Mouse (Mus musculus) ovary, postnatal 10 days (tissue): ENCODE measurements at regions not wholly inside any gene's neighbourhood (a gene's known extent, or its start where the extent isn't known, plus 50 kb on each side); places are given as distances from the start of the nearest gene placed in this dataset.

Source experiments
- DNase-seq: peaks from one replicate; pipeline ENCODE4 v3.0.0; 2022; ENCODE audit warnings: low spot score

DNA sequence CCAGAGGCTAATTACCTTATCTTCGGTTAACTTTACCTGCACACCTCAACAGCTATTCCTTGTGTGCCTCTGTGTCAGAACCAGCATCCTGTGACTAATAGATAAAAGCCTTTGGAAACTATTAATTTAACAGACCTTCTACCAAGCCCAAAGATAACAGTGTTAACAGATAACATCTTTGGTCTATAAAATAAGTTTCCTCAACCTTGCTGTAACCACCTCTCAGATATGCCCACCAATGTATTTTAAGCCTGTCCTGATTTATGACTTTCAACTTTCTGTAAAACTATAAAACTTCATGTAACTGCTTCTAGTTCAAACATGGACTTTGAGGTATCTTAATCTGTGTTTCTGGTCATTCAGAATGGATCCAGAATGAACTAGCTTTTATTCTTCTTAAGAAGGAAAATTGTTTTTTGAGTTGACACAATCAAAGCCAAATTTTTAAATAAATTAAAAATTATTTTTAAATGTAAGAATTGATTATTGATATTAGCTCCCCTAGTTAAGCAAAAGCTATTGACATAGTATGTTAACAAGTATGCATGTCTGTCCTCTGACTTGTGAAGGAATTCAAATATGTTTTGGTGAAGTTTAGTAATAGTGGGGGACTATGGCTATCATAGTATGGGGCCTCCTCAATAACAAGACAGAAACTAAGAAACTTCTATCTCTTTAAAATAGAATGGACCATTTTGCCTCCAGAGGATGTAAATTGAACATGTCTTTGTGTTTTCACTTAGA lies 238.7 kb upstream of the Marcks start:
- no peak for DNase-seq

DNA sequence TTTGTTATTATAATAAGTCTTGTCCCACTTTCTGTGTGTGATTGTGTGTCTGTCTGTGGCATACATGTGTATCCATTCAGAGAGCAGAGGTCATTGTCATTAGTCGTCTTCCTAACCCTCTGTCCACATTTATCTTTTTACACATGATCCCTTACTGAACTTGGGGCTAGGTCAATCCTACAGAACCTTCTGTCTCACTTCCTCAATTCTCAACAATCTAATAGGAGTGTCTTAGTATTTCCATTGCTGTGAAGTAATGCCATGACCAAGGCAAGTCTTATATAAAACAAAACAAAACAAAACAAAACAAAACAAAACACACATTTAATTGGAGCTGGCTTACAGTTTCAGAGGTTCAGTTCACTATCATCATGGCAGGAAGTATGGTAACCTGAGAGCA lies 237.5 kb upstream of the Marcks start:
- no peak for DNase-seq

DNA sequence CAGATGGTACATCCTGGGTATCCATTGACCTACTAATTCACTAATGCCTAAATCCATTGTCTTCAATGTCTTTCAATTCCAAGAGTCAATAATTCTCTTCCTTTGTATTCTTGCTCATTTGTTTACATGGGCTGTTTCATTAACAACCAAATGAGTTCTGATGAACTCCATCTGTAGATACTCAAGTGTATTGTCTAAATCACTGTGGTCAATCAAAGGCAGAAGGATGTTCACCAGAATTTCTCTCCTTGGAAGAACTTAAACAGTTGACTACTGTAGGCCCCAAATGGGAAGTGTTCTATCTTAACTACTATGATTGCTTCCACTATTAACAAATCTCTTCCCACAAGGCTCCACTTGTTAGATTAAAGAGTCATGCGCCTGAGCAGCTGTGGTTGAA lies 236.9 kb upstream of the Marcks start:
- no peak for DNase-seq

DNA sequence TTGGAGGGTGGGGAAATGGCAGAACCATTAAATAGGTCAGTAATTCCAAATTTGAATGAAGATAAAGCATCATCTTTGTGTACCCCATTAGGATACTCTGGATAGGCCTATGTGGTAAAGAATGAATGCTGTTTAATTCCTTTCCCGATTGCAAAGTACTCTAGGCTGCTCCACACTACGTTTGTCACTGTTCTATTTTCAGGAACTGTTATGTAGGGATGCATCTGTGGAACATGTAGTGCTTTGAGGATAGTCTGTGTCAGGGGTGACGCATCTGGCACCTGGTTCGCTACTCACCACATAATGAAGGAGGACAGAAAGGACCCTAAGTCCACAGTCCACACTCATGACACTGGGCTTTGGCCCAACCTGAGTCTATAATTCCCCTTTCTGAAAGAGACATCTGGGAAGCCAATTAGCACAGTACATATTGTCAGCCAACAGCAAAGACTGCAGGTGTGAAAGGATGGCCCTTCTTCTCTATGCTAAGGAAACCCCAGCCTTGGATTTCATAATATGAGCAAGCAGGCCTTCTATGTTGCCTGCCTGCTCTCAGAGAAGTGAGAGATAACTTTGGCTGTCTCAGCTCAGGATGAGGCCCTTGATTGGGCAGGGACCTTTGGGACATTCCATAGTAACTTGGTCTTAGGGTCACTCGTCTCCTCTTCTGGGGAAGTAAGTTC lies 230.4 kb upstream of the Marcks start:
- DNase-seq = no peak

DNA sequence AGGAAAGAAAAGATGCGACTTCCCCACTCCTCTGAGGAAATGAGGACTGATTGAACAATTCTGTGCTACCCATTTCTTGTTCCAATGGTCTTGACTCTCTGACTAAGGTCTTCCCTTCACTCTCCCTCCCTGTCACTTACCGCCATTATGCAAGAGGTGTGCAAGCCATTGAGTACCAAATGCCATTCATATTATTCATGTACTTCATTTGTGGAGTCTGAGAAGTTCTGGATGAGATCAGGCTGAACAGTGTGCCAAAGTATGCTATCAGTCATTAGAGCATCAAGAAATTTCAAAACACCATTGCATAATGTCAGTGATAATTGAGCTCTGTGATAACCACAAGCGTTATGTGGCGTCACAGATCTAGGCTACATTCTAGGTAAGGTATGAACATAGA lies 229.1 kb upstream of the Marcks start:
- no peak for DNase-seq

DNA sequence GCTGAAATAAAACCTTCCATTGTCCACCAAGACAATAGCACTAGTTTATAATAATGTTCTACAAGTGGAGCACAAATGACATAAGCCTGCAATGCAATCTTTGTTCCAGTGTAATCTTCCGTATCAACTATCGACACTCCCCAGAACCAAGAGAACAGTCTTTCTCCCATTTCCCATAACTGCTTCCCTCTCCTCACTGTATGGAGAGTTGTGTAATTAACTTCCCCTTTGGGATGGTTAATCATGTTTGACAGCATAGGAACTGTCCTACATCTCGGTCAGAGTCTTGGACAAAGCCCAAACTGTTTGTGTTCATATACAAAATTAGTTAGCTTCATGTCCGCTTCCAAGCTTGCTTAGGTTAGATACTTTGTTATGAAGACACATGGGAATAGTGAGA lies 225.8 kb upstream of the Marcks start:
- DNase-seq = no peak

DNA sequence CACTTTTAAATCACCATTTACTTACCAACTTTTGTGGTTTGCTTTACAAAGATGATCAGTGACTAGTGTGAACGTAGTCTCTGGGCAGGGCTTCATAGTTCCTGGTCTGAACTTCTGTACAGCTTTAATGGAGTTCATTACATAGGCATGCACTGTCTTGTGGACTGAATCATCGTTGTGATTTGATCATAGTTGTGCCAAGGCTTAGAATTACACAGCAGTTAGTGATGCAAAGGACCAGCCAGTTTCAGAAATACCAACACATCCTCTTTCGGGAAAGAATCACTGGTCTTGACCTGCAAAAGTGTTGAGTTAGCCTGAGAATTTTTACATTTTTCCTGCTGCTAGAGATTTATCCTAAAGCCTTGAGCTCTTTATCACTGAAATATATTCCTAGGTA lies 222.3 kb upstream of the Marcks start:
- DNase-seq = no peak

DNA sequence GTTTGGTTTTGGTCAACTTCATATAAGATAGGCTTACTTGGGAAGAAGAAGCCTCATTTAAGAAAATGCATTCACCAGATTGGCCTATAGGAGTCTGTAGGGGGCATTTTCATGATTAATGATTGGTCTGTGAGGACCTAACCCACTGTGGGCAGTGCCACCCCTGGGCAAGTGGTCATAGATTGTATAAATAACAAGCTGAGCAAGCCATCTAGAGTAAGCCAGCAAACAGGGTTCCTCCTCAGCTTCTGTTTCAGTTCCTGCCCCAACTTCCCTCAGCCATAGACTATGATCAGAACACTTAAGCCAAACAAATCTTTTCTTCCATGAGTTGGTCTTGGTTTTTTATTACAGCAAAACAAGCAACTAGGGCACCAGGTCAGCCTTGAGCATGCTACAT lies 220.2 kb upstream of the Marcks start:
- no peak for DNase-seq

DNA sequence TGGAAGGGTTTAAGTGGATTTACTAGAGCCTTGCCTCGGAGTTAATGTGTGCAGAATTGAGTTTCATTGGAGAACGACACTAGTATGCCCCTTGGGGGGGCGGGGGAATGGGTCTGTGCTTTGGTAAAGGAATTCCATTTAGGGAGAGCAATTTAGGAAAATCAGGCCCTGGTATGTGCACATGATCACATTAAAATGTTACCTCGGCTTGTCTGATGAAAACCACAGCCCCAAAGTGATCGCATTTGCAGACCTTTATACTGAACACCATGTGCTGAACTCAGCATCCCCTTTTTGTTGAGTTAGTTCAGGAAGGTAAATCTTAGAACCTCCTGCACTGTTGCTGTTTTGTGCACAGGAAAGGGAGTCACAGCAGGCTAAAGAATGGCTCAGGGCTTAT lies 219.6 kb upstream of the Marcks start:
- no peak for DNase-seq

DNA sequence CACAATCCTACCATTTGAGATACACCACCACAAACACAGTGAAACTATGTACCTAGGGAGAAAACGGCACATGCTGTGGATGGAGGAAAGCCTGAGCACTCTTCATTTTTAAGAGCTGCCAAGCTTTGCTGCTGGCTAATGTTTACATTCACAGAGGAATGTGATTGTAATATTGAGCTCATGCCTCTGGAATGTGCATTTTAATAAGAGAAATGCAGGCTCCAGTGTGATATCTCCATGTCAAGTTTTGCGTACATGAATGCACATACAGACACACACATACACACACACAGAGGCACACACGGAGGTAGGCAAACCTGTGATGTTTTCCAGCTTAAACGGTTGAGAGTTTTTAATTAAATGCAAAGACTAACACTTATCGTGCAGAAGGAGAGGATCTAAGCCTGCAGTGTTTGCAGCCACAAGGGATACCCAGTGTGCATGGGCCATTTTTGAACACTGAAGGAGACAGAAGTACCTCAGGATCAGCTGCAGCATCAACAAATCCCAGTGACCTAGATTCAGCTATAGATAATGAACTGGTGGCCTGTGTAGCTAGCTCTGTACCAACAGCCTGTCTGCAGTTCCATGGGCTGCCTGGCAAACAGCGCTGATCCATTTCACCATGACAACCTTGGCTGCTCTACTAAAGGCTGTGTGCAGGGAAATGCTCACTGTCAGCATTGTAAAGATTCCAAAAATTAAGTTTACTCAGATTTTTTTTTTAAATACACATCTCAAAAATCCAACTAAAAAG lies 218.8 kb upstream of the Marcks start:
- DNase-seq = no peak

DNA sequence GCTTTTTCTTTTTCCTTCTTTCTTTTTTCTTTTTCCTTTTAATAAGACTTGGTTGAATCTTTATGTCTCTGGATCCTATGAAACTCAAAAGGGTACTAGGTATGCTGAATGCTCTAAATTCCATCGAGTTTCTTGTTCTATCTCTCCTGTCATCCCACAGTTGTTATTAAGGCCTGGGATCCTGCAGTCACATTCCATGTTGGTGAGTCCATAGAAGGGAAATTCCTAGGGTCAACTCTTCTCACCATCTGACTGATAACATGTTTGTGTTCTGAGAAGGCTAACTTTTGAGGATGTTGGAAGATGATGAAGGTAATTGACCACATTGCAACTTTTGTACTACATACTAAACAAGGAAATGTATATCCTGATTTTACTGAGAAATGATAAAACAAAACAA lies 210.5 kb upstream of the Marcks start:
- DNase-seq = no peak

DNA sequence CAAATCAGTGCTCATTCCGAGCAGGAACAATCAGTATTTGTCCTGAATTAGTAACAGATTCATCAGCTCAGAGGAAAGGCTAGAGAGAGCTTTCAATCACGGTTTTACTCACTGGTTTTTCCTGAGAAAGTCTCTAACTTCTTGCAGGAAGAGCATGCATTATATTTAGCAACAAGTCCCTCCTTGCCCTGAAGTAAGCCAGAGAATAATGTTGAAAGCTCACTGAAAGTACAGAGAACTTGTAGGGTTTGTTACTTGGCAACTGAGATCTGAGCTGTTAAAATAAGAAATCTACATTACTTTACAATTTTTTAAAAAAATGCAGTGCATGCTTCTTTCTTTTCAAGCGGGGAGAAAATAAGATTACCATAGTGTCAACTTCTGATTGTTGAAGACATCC lies 209.7 kb upstream of the Marcks start:
- no peak for DNase-seq

DNA sequence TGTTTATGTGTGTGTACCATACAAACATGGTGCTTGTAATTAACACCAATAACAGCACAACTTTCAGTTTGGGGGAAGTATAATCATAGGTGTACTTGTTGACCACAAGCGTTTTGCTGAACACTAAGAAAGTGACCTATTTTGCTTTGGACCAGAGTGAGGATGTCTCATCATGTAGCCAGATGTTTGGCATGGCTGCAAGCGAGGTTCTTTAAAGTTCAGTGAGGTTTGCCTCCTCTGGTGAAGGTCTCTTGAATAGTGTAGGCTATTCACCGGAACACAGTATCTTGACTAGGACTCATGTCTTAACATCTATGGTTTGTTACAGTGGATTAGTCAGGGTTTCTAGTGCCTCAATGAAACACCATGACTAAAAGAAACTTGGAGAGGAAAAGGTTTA lies 208.9 kb upstream of the Marcks start:
- DNase-seq = no peak

DNA sequence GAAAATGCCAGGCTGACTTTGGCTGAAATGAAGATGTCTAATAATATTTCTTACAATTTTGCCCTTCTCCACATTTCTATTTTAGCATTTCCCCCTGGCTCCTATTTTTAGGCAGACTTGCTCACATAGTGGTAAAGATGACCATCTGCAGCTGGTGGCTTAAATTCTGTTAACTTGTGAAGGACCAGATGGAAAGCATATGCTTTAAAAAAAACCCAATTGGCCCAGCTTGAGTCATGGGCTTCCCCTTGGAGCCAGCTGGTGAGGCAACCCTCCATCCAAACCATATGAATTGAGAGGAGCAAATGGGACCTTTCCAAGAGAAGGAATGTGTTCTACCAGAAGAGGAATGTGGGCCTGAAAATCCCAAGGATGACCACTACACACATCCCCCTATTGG lies 204.0 kb upstream of the Marcks start:
- DNase-seq = no peak

DNA sequence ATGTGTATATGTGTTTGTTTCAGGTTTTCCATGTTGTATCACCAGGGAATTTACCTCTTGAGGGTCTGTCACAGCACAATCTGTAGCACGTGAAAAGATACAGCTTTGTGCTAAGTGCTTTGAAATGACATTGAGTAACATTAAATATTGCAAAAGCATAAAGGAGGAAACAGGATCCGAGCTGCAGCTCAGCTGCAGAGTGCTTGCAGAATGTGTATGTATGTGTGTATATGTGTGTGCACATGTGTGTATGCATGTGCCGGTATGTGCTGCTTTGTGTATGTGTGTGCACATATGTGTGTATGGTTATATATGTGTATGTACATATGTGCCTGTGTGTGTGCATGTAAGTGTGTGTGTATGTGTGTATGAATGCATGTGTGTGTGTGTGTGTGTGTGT lies 200.9 kb upstream of the Marcks start:
- DNase-seq = no peak

DNA sequence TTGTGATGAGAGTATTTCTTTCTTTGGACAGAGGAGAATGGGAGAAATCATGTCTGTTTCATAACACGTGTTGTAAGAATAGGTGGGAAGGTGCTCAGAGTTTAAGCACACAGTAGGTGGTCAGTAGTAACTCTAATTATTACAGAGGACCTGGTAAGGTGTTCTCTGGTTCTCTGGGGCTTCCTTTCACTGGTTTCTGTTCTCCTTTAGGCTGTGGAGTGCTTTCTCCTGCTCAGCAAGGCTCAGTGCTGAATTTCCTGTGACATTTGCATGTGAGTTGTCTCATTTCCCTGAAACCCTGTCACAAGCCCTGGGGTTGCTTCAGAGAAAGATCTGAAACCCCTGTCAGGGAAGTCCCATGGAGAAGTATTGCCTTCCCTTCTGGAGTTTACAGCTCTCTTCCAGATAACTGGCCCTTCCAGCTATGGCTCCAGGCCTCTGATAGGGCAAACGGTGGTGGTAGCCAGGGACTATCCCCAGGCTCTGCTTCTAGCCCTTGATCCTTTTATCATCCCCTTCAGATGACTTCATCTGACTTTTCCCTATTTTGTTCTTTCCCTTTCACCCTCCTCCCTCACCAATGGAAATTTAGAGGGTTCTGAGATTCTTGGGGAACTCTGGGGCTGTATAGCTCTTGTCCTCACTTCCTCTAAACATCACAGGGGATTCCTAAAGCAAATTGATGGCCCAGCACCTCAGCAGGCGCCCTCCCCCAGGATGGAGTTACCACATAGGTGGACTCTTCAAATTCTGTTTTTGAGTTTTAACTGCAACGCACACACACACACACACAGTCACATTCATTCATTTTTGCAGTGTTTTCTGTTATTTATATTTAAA lies 199.6 kb upstream of the Marcks start:
- no peak for DNase-seq

DNA sequence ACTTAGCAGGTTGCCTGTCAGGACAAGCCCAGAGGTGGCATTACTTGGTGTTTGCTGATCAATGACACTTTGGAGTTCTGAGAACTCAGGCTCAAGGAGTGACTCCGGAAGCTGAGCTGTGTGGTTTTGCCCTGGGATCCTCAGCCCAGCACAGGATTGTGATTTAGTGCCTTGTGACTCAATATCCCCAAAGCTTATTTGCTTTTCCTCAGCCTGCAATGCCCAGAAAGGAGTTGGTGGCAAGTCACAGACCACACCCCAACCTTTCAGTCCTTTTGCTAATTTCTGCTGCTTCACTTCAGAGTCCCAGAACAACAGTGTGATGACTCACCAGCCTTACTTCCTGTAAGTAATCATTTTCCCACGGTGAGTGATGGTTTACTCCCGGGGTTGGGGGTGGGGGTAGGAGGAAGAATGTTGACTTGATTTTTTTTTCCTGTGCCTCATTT lies 198.5 kb upstream of the Marcks start:
- DNase-seq = no peak

DNA sequence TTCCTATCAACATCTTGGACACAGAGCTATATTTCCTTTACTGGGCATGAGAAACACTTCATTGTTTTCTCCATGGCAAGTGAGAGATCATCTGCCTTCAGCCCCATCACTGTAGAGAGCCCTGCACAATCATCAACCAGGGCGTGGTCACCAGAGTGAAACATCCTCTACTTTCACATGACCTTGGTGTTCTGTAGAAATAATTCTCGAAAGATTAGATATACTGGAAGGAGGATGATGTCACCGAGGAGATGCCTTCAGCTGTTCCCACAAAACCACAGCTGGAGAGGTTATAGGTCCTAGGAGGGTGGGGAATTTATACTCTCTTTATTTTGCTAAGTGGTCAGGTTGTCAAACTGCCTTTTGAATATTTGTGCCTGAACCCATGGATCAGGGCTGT lies 196.4 kb upstream of the Marcks start:
- no peak for DNase-seq

DNA sequence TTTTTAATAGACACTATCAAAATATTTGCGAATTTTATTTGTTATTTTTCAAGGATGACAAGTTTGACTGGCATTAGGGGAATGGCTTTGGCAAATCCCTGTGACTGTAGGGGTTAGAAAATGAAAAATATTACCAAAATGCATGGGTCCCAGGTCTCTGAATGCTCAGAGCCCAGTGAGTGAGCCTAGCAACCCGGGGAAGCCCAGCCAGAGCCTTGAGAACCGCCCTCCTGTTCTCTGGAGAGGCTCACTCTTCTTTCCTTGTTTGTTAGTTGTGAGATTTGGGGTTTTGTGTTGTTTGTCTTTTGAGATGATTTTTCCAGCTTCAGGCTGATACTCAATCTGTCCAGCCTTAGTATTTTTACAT lies 187.4 kb upstream of the Marcks start:
- DNase-seq = no peak

DNA sequence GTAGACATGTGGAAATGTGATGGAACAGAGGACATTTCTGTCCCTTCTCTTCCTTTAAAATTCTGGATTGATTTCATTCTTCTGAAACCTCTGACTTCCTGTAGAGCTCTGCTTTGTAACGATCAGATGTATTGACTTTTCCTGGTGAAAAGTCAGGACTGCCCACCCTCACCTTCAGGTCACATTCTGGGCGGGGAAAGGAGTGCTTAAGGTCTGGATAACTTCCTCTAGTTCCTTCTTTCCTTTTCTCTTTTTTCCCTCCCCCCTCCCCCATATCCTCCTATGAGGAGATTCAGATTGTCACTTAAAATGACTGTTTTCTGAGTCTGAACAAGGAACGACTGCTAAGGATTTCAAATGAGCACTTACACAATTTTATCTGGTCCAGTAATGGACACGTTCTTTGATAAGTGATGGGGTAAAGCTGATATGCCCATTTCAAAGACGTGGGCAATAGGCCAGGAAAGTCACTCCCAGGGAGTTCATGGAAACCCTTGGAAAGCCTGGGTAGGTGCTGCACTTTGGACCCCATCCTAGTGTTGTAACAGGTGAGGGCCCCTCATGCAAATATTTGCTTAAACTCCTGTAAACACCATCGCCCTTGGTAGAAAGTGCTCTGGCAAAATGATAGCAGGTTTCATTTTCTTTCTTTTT lies 186.9 kb upstream of the Marcks start:
- no peak for DNase-seq

DNA sequence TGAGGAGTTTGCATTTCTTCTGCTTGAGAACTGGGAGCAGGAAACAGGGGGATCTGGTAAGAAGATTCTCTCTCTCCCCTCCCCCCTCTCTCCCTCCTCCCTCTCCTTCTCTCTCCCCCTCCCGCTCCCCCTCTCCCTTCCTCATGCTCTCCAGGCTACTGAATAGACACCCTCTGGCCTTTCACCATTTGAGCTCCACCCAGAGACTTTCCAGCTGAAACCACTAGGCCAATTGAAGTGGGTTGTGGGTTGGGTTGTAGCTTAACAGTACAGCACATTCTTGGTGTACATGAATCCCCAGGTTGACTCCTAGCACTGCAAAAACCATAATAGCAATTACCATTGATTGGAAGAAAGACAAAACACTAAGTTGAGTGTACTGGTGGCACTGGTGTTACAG lies 185.0 kb upstream of the Marcks start:
- DNase-seq = no peak

DNA sequence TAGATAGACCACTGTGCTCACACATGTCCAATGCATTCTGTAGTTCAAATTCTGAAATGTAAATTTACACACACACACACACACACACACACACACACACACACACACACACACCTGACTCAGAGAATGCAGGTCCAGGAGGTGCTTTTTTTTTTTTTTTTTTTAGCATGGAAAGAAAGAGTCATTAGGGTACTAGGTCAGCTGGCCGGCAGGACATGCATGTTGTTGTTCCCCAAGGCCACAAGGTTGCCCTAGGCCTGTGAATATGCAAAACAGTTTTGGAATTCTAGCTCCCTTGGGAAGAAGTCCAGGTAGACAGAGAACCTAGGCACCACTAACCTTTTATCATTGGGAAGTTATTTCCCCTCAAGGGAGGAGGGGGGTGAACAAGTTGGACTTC lies 184.1 kb upstream of the Marcks start:
- no peak for DNase-seq
